Mouse (Mus musculus) heart, postnatal 0 days (tissue): ENCODE data around the gene Dram1. TPM values are rescaled to one million over a fixed set of nuclear protein-coding genes. Genes with fewer than 3 reads are reported as not detected.
A peak's percentile ranks its signal among the peaks of the same experiment; 100 is the strongest.

Experiments
- ATAC-seq: fragments of 200-750 bp; cut with Nextera tagmentation; 2 replicates; pipeline ENCODE4 v1.8.0; 2017; ENCODE audit warnings: low read depth, moderate number of reproducible peaks, moderate library complexity; ENCODE audit not compliant: insufficient read depth
- DNase-seq: peaks from one replicate; pipeline ENCODE4 v3.0.0-alpha.2; 2016; ENCODE audit warnings: low spot score
- H3K27ac ChIP-seq: fragments of 300-500 bp; sonication (generic); 2 replicates; pipeline ENCODE4 v1.5.1; 2014; ENCODE audit warnings: low read depth, mild to moderate bottlenecking
- H3K27me3 ChIP-seq: fragments of 300-500 bp; sonication (generic); 2 replicates; pipeline ENCODE4 v1.6.1; 2014; ENCODE audit warnings: low read length, mixed read lengths; ENCODE audit not compliant: control insufficient read depth, insufficient read depth
- H3K36me3 ChIP-seq: fragments of 300-500 bp; sonication (generic); replicated peaks from 2 replicates; pipeline ENCODE4 v1.6.1; 2014; ENCODE audit warnings: low read length, mixed read lengths; ENCODE audit not compliant: control insufficient read depth, insufficient read depth
- H3K4me1 ChIP-seq: fragments of 300-500 bp; sonication (generic); 2 replicates; pipeline ENCODE4 v1.6.1; 2014; ENCODE audit warnings: antibody characterized with exemption; ENCODE audit not compliant: control insufficient read depth, insufficient read depth
- H3K4me2 ChIP-seq: fragments of 300-500 bp; sonication (generic); 2 replicates; pipeline ENCODE4 v1.6.1; 2014; ENCODE audit warnings: low read depth, mild to moderate bottlenecking, low read length, moderate library complexity
- H3K4me3 ChIP-seq: fragments of 300-500 bp; sonication (generic); 2 replicates; pipeline ENCODE4 v1.5.1; 2014; ENCODE audit warnings: low read depth, low read length
- H3K9ac ChIP-seq: fragments of 300-500 bp; sonication (generic); replicated peaks from 2 replicates; pipeline ENCODE4 v1.6.1; 2014; ENCODE audit warnings: low read depth, low read length, mixed read lengths
- H3K9me3 ChIP-seq: fragments of 300-500 bp; sonication (generic); replicated peaks from 2 replicates; pipeline ENCODE4 v1.6.1; 2016; ENCODE audit warnings: low read length; ENCODE audit not compliant: control insufficient read depth
- CTCF ChIP-seq: IDR thresholded peaks from 2 replicates; pipeline ENCODE4 v1.5.1; 2016; ENCODE audit warnings: antibody characterized with exemption, control low read depth, low read depth
- EP300 ChIP-seq: IDR thresholded peaks from 2 replicates; pipeline ENCODE4 v1.6.1; 2016; ENCODE audit warnings: antibody characterized with exemption, low read depth
- WGBS: fragments of 180-500 bp; shearing (Covaris S2); extraction: QIAGEN DNeasy Blood & Tissue Kit; methylation state at CpG from one replicate; pipeline ENCODE4 v1.1.7; 2014; 5-methylcytosine and 5-hydroxymethylcytosine counted together
- polyA plus RNA-seq: library from polyadenylated mRNA; unstranded; fragments of >200 nt; fragmentation: Nextera tagmentation; extraction: Ambion mirVana; gene quantifications from 2 replicates; pipeline ENCODE4 v1.2.1, GENCODE M21; 2015
- total RNA-seq: library from RNA; depleted of rRNA; stranded (reverse); fragments of >200 nt; gene quantifications from 2 replicates; pipeline ENCODE4 v1.2.3, GENCODE M21; 2014; ENCODE audit warnings: low replicate concordance

Gene Dram1
- total and polyA plus RNA-seq, 2 experiments from 2014 or later, result 1.5 to 1.8 TPM

- Histone ChIP-seq H3K4me2 (0 out of 2 replicates have a peak overlapping the region, but pooled peaks have one; percentile 2), H3K9ac (no peak overlapping the region), H3K4me3 (no peak overlapping the region), H3K36me3 (peaks cover 45% of the 10 kb centered on the region), H3K9me3 (no peaks in the 10 kb centered on the region), H3K27me3 (no peaks in the 10 kb centered on the region), H3K4me1 (peaks cover 5% of the 10 kb centered on the region), H3K27ac (peak overlapping the region; percentile 58)
- WGBS, result 73% methylated on average over 11 of the region's 11 CpGs
- TF ChIP-seq EP300 (no peak), CTCF (no peak)
- ATAC-seq, result no peak
- DNase-seq, result no peak
These were observed 41.3 kb upstream of the Dram1 start for GRCm38 (mm10) chr10:88420141-88420541.

DNA sequence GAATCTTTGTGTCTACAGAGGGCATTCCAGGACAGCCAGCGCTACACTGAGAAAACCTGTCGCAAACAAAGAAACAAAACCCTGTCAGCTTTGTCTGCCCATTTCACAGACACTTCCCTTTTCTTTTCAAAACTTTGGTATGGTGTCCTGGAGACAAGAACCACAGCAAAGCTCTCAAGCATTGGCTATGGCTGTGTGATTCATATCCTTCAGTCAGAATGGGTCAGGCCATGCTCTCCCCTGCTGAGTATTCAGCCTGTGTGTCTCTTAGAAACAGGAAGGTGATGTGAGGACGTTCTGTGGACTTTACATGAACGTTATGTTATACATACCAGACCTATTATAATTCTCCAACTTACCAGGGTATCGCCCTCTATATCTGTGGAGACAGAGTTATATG, 38.8 kb upstream of the Dram1 start:
- no peak overlapping the region for H3K4me2 ChIP-seq
- 85% methylated on average over 5 of the region's 5 CpGs for WGBS
- DNase-seq, result no peak
- no peaks in the 10 kb centered on the region for H3K27me3 ChIP-seq
- no peaks in the 10 kb centered on the region for H3K9me3 ChIP-seq
- peaks cover 5% of the 10 kb centered on the region for H3K4me1 ChIP-seq
- no peak overlapping the region for H3K27ac ChIP-seq
- ATAC-seq, result no peak
- H3K9ac ChIP-seq, result no peak overlapping the region
- no peak for TF ChIP-seq CTCF
- TF ChIP-seq EP300, result no peak
- H3K36me3 ChIP-seq, result peaks cover 48% of the 10 kb centered on the region
- H3K4me3 ChIP-seq, result no peak overlapping the region

GRCm38 (mm10) chr10:88412290-88412995, 33.6 kb upstream of the Dram1 start:
- no peak overlapping the region for H3K9ac ChIP-seq
- no peaks in the 10 kb centered on the region for H3K27me3 ChIP-seq
- no peaks in the 10 kb centered on the region for H3K9me3 ChIP-seq
- H3K4me1 ChIP-seq, result peaks cover 13% of the 10 kb centered on the region
- TF ChIP-seq CTCF (no peak), EP300 (no peak)
- no peak overlapping the region for H3K4me2 ChIP-seq
- ATAC-seq (no peak), DNase-seq (peak; percentile 27)
- 73% methylated on average over 17 of the region's 17 CpGs for WGBS
- no peak overlapping the region for H3K4me3 ChIP-seq
- no peak overlapping the region for H3K27ac ChIP-seq
- peaks cover 27% of the 10 kb centered on the region for H3K36me3 ChIP-seq

DNA sequence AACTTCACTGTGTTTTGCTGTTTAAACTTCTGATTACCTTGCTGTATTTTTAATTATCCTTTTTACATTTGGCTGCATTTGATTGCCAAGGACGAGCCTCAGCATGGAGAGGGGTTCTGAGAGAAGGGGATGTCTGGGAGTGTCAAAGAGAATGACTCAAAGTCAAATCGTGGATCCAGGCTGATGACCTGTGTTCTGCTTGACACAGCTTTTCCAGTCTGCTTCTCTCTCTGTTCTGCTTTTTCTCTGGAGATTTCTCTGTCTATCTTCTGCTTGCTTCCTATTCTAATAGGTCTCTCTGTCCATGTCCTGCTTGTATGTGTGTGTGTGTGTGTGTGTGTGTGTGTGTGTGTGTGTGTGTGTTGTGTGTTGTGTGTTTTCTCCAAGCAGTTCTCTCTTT, 30.9 kb upstream of the Dram1 start:
- Histone ChIP-seq H3K9me3 (no peaks in the 10 kb centered on the region), H3K4me3 (no peak overlapping the region), H3K27me3 (no peaks in the 10 kb centered on the region), H3K36me3 (0 out of 2 replicates have a peak, but pooled peaks cover 8% of the 10 kb centered on the region), H3K9ac (no peak overlapping the region), H3K4me1 (peaks cover 21% of the 10 kb centered on the region), H3K4me2 (no peak overlapping the region), H3K27ac (no peak overlapping the region)
- no peak for ATAC-seq
- WGBS, result 43% methylated on average over 2 of the region's 2 CpGs
- DNase-seq, result no peak
- TF ChIP-seq EP300, result no peak
- TF ChIP-seq CTCF, result no peak

- Histone ChIP-seq H3K4me2 (no peak overlapping the region), H3K36me3 (0 out of 2 replicates have a peak, but pooled peaks cover 3% of the 10 kb centered on the region), H3K4me3 (no peak overlapping the region), H3K4me1 (peaks cover 21% of the 10 kb centered on the region), H3K27ac (peak overlapping the region; percentile 43; the same call in 1 of the 2 replicates), H3K27me3 (no peaks in the 10 kb centered on the region), H3K9ac (no peak overlapping the region; the same call in 1 of the 2 replicates), H3K9me3 (no peaks in the 10 kb centered on the region)
- DNase-seq (no peak), ATAC-seq (peak; percentile 42; the same call in 1 of the 2 replicates)
- WGBS, result 59% methylated on average over 12 of the region's 12 CpGs
- no peak for TF ChIP-seq EP300
- no peak for TF ChIP-seq CTCF
These were observed 29.2 kb upstream of the Dram1 start for GRCm38 (mm10) chr10:88407875-88408631.
